Mouse (Mus musculus) megakaryocyte progenitor cell, adult 5-6 weeks (primary cell): Measurements from ENCODE around the gene Yeats2. TPM values are rescaled to one million over a fixed set of nuclear protein-coding genes. Genes with fewer than 3 reads are reported as not detected.

Source experiments
- ATAC-seq: replicated peaks from 2 replicates; pipeline ENCODE4 v1.8.0; 2016; ENCODE audit warnings: mild to moderate bottlenecking, moderate TSS enrichment, inconsistent platforms; ENCODE audit not compliant: poor library complexity
- total RNA-seq, 2 experiments: library from RNA; stranded (forward) in 1 of 2; stranded (reverse) in 1 of 2; fragments of 157-497, 149-512 nt in 1 of 2; fragments of 200-1000 nt in 1 of 2; gene quantifications; 2 replicates each; pipeline versions ENCODE4 v1.2.3 to v1.2.4; 2015 to 2017

Gene Yeats2
- total RNA-seq, 2 experiments from 2014 or later, result 32.6 to 38.9 TPM

DNA sequence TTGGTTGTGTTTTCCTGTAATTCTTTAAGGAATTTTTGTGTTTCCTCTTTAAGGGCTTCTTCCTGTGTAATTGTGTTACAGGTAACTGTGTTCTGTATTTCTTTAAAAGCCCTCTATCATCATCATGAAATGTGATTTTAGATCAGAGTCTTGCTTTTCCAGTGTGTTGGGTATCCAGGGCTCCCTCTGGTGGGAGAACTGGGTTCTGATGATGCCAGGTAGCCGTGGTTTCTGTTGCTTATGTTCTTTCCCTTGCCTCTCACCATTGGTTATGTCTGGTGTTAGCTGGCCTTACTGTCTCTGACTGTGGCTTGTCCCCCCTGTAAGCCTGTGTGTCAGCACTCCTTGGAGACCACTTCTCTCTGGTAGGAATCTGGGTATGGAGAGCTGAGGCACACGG, 44.5 kb downstream of the Yeats2 start:
- ATAC-seq, result no peak

DNA sequence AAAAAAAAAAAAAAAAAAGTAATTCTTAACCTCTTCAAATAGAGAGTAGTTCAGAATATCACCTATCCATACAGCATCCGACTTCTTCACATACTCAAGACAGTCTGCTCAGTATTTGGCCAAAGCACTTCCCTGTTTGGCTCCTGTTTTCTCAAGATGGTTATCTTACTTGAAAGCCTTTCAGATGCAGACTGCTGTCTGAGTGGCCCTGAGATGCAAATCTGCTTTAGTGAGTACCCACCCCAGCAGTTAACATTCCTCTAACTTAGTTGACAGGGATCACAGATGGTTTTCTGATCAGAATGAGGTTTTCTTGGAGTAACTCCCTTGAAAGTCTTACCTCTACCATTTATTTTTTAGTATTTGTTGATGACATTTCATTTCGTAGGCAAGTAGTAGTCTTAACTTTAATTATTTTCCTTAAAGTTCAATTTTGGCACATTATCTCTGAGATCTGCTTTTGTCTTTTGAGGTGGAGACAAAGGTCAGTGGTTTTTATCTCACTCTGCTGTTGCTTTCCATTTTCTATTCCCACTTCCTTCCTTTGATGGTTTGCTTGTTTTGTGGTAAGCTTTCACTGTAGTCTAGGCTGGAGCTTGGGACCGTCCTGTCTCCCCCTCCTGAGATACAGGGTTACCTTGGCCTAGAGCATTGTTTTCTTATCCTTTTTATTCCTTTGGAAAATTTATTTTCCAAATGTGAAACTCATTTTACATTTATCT, 50.5 kb downstream of the Yeats2 start:
- ATAC-seq, result no peak

- ATAC-seq, result peak; percentile 31
These were observed 51.2 kb downstream of the Yeats2 start for GRCm38 (mm10) chr16:20192043-20192442.

DNA sequence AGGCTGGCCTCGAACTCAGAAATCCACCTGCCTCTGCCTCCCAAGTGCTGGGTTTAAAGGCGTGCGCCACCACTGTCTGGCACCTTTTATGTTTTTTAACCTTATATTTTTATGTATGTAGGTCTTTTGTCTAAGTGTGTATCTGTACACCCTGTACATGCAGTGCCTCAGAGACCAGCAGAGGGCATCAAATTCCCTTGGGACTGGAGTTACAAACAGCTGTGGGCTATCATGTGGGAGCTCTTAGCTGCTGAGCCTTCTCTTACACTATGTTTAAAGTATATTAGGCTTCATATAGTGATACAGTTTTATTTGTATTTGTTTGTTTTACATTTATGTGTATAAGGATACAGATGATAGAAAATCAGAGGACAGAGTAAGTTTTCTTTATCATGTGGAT, 54.7 kb downstream of the Yeats2 start:
- peak; percentile 66 for ATAC-seq

DNA sequence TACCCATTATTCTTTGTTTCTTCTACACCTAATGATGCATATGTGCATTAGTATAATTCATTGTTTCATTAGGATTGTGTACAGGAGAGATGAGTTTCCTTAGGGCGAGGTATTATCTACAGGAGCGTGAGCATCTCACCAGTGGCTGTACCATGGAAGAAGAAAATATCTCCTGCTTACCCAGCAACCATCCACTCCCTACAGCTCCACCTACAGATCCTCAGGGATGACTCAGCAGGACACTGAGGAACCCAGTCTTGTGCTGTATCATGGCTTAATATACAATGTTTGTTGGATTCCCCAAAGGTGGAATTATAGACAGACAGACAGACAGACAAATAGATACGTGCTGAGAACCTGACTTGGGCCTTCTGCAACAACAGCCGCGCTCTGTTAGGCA, 56.1 kb downstream of the Yeats2 start:
- no peak for ATAC-seq

- ATAC-seq, result no peak
These were observed 58.8 kb downstream of the Yeats2 start for GRCm38 (mm10) chr16:20199501-20200201.

DNA sequence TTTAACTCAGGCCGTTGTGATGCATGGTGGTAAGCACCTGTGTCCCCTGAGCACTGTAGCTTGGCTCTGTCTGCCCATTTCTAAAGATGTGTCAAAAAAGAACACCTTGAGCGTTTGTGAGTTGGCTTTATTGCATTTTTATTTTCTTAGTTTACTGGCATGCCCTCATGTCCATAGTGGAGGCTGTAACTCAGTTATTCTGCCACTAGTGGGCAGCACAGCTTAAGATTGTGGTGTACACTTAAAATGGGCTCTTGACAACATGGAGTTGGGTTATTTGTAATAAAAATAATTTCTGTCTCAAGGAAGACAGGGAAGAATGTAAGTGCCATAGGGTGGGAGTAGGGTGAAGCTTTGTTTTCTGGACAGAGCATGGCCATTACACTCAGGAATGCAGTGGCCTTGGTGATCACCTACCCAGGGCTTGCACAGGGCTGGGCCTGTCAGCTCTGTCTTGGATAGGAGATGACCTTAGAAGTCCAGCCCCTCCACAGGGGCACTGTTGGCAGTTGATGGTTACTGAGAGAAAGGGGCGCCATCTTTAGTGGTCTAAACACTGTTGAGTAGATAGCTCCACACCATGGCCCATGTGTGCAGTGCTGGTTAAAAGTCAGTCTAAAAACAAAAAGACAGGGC, 72.8 kb downstream of the Yeats2 start:
- ATAC-seq, result peak; percentile 96

- no peak for ATAC-seq
These were observed 81.9 kb downstream of the Yeats2 start for GRCm38 (mm10) chr16:20222726-20223125.

DNA sequence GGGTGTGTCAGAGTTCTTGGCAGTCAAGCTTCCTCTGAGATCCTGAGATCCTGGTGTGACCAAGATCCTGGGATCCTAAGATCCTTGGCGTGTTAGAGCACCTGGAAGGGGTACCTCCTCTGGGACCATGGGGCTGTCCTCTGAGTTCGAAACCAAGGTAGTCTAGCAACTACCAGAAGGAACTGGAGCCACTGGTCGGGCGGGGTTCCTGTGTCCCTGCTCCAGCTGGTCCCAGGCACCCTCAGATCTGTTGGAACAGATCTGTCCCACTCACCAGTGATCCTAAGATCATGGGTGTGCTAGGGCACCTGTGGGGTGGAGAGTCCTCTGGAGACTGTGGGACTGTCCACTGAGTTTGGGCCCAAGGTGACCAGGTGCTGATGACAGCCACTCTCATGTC, 85.8 kb downstream of the Yeats2 start:
- no peak for ATAC-seq

GRCm38 (mm10) chr16:20227504-20227903, 86.6 kb downstream of the Yeats2 start:
- ATAC-seq, result peak; percentile 66

DNA sequence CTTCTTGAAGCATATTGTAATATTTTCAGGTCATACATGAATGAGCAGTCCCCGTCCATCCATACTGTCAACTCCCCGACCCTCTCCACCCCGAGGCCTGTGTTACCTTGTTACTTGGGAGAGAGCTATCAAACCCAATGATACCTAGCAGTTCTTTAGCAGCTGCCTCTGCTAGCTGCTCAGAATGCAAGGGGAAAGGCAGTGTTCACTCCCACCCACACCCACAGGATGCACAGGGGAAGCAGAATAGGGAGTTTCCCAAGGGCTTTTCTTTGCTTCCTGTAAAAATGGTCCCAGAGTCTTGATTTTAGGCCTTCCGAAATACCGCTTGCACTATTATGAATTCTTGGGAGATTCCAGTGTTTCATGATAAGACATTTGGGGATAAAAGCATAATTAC, 87.3 kb downstream of the Yeats2 start:
- no peak for ATAC-seq

- no peak for ATAC-seq
These were observed 93.5 kb downstream of the Yeats2 start for GRCm38 (mm10) chr16:20234406-20234805.

GRCm38 (mm10) chr16:20237426-20237825, 96.6 kb downstream of the Yeats2 start:
- ATAC-seq, result no peak

DNA sequence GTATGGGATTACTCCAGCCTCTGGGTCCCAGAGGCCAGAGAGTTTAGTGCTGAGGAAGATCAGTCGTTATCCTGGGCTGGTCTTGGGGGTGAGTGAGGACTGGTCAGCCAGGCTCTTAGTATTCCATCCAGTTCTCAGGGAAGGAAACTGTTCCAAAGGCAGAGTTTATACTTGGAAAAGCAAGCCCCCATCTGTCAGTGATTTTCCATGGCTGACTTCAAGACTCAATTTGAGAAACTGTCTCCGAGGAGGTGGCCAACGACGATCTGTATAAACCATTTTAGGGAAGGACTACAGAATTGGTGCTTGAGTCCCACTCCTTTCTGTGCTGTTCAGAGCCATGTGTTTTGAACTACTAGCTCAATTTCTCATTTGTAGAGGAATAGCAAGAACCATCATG, 97.8 kb downstream of the Yeats2 start:
- ATAC-seq, result no peak

- ATAC-seq, result peak; percentile 23; the same call in 1 of the 2 replicates
These were observed 99.9 kb downstream of the Yeats2 start, which contains the start of gene Map6d1 for GRCm38 (mm10) chr16:20240468-20241414. Map6d1 (minus strand) TSS chr16:20241358.

DNA sequence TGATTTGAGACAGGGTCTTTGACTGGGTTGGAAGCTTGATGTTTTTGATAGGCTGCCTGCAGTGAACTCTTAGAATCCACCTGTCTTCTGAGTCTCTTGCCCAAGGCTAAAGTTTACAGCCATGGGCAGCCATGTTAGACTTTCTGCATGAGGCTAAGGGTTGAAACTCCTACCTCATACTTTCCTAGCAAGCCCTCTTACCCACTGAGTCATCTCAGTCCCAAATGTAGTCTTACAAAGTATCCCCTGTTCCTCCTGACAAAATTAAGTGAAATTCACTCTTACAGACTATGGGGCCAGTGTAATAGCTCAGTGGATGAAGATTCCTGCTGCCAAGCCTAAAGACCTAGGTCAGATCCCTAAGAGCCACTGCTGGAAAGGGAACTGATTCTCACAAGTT, 106.2 kb downstream of the Yeats2 start:
- ATAC-seq, result no peak

DNA sequence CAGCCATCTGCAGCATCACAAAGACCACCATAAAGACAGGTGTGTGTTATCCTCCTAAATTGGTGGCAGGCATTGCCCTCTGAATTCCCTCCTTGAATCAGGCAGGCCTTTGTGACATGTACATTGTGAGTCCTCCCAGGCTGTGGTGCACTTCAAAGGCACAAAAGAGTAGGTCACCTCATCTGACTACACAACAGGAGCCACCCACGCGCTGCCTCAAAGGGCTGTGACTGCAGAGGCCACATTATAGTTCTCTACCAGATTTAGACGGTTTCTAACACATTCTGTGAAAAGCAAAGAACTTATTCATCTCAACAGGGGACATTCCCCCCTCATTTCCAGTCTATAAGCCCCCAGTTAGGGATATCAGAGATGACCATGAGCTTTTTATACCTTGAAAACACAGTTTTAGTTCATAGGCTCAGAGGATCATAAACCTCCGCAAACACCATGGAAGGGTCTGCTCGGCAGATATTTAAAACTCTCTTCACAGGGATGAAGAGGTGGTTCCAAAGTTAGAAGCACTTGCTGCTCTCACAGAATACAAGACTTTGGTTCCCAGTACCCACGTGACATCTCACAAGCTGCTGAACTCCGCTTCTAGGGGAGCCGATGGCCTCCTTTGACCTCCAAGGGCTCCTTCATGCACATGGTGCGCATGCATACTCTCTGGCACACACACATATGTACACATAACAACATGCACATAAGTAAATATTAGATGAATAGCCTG, 107.7 kb downstream of the Yeats2 start:
- no peak for ATAC-seq

DNA sequence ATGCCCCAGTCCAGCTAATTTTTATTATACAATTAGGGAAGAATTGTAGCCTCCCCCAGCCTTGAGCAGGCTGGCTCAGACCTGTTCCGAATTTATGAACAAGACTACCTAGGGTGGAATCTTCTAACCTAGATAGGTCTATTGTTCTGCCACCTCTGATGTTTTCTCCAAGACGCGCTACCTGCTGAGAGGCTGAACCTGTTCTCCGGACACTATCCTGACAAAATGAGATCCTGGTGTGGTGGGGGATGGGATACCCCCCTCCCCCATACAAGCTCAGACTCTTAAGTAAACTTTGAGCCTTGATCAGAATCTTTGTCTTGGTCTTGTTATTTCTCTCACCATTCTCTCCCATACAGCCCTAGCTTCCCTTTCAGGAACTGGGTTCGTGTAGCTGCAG, 117.1 kb downstream of the Yeats2 start:
- ATAC-seq, result no peak

DNA sequence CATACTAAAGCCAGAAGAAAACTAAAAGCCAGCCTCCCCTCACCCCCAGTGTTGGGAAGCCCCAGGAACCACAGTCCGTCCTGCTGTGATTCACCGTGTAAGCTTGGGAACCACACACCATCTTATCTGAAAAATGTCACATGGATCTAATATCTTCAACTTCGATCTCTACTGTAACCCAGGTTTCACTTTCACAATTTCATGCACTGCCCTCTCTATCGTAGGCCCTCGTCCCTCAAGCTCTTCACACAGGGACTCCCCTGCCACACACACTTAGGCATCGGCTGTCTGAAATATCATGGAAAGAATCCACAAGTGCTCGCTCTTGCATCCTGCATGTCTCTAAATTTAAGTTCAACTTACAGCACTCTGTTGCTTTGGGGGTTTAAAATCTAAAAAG, 124.2 kb downstream of the Yeats2 start:
- peak; percentile 42; the same call in 1 of the 2 replicates for ATAC-seq

DNA sequence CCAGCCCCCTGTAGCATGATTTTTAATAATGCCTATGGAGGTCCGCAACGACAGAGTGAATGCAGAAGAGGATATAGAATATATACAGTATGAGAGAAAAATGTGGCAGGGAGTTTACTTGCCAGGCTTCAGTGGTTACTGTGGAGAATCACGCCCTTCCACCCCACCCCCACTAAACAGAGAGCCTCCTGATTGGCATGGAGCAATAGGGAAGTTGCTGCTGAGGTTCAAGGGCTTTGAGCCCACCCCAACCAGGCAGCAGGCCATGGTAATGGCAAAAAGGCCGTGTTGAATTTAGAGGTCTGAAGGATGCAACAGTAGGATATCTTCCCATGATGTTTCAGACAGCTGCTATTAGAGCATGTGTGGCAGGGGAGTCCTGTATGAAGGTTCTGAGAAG, 130.5 kb downstream of the Yeats2 start:
- ATAC-seq, result peak; percentile 83
